Mouse (Mus musculus): ENCODE measurements at regions not wholly inside any gene's neighbourhood (a gene's known extent, or its start where the extent isn't known, plus 50 kb on each side); places are given as distances from the start of the nearest gene placed in this dataset.

- Histone ChIP-seq H3K36me3 (ENCODE audit: control insufficient read depth, insufficient read depth) (no peaks in the 10 kb centered on the region), H3K4me3 (ENCODE audit: insufficient read depth, poor library complexity, severe bottlenecking) (no peak overlapping the region), H3K27me3 (ENCODE audit: control insufficient read depth, insufficient read depth, insufficient read length) (no peaks in the 10 kb centered on the region), H3K79me3 (ENCODE audit: low read depth) (no peaks in the 10 kb centered on the region), H3K79me2 (ENCODE audit: control insufficient read depth, insufficient read depth) (no peaks in the 10 kb centered on the region), H3ac (ENCODE audit: control insufficient read depth, insufficient read length, low read depth) (no peak overlapping the region)
- TF ChIP-seq CEBPB (IDR thresholded peaks at IDR 0.05; ENCODE audit: low read depth) (no peak), MYOD1 (IDR thresholded peaks at IDR 0.05; ENCODE audit: control insufficient read depth, insufficient read length, low read depth) (no peak), MAX (IDR thresholded peaks at IDR 0.05) (no peak), MYOG (IDR thresholded peaks at IDR 0.05; ENCODE audit: control insufficient read depth, extremely low read depth, insufficient read length) (no peak), FOSL1 (IDR thresholded peaks at IDR 0.05; ENCODE audit: insufficient read depth, low read length, poor library complexity, severe bottlenecking) (no peak), USF1 (IDR thresholded peaks at IDR 0.05; ENCODE audit: low read depth) (no peak), CTCF (IDR thresholded peaks at IDR 0.05; ENCODE audit: control insufficient read depth, insufficient read depth, insufficient read length) (no peak)
These were observed 296.9 kb upstream of the Frg1 start for GRCm38 (mm10) chr8:41713634-41714330.

GRCm38 (mm10) chr8:41703927-41704924 lies 287.4 kb upstream of the Frg1 start:
- Histone ChIP-seq H3K4me3 (ENCODE audit: insufficient read depth, poor library complexity, severe bottlenecking) (no peak overlapping the region), H3K79me2 (ENCODE audit: control insufficient read depth, insufficient read depth) (no peaks in the 10 kb centered on the region), H3K27me3 (ENCODE audit: control insufficient read depth, insufficient read depth, insufficient read length) (no peaks in the 10 kb centered on the region), H3K79me3 (ENCODE audit: low read depth) (no peaks in the 10 kb centered on the region), H3K36me3 (ENCODE audit: control insufficient read depth, insufficient read depth) (no peaks in the 10 kb centered on the region), H3ac (ENCODE audit: control insufficient read depth, insufficient read length, low read depth) (no peak overlapping the region)
- no peak for TF ChIP-seq MYOD1 (IDR thresholded peaks at IDR 0.05; ENCODE audit: control insufficient read depth, insufficient read length, low read depth)
- TF ChIP-seq CTCF (IDR thresholded peaks at IDR 0.05; ENCODE audit: control insufficient read depth, insufficient read depth, insufficient read length), result no peak
- no peak for TF ChIP-seq USF1 (IDR thresholded peaks at IDR 0.05; ENCODE audit: low read depth)
- no peak for TF ChIP-seq MYOG (IDR thresholded peaks at IDR 0.05; ENCODE audit: control insufficient read depth, extremely low read depth, insufficient read length)
- no peak for TF ChIP-seq FOSL1 (IDR thresholded peaks at IDR 0.05; ENCODE audit: insufficient read depth, low read length, poor library complexity, severe bottlenecking)
- TF ChIP-seq CEBPB (IDR thresholded peaks at IDR 0.05; ENCODE audit: low read depth), result no peak
- no peak for TF ChIP-seq MAX (IDR thresholded peaks at IDR 0.05)

Measured in C2C12 (cell line).